Mouse (Mus musculus) forebrain, embryonic 11.5 days (tissue): ENCODE measurements around the gene Gm11172. TPM values are rescaled to one million over a fixed set of nuclear protein-coding genes. Genes with fewer than 3 reads are reported as not detected.

Experiments
- ATAC-seq: fragments of 200-750 bp; cut with Nextera tagmentation; replicated peaks from 2 replicates; pipeline ENCODE4 v1.8.0; 2017; ENCODE audit warnings: moderate TSS enrichment; ENCODE audit not compliant: low FRiP score
- DNase-seq: peaks from one replicate; pipeline ENCODE4 v3.0.0-alpha.2; 2017; ENCODE audit warnings: low spot score
- H3K27ac ChIP-seq: fragments of 300-500 bp; sonication (generic); 2 replicates; pipeline ENCODE4 v1.5.1; 2014; ENCODE audit warnings: low read depth, low read length
- H3K27me3 ChIP-seq: fragments of 300-500 bp; sonication (generic); 2 replicates; pipeline ENCODE4 v1.6.1; 2014; ENCODE audit warnings: mild to moderate bottlenecking, low read length, mixed read lengths; ENCODE audit not compliant: control insufficient read depth, insufficient read depth
- H3K36me3 ChIP-seq: fragments of 300-500 bp; sonication (generic); 2 replicates; pipeline ENCODE4 v1.6.1; 2014; ENCODE audit warnings: mild to moderate bottlenecking, low read length, moderate library complexity, mixed read lengths; ENCODE audit not compliant: control insufficient read depth, insufficient read depth
- H3K4me1 ChIP-seq: fragments of 300-500 bp; sonication (generic); replicated peaks from 2 replicates; pipeline ENCODE4 v1.6.1; 2014; ENCODE audit warnings: low read length, mixed read lengths; ENCODE audit not compliant: control insufficient read depth, insufficient read depth
- H3K4me2 ChIP-seq: fragments of 300-500 bp; sonication (generic); 2 replicates; pipeline ENCODE4 v1.6.1; 2014; ENCODE audit warnings: low read depth, mild to moderate bottlenecking, low read length, moderate library complexity, mixed read lengths; ENCODE audit not compliant: severe bottlenecking
- H3K4me3 ChIP-seq: fragments of 300-500 bp; sonication (generic); 2 replicates; pipeline ENCODE4 v1.5.1; 2014; ENCODE audit warnings: low read depth, low read length
- H3K9ac ChIP-seq: fragments of 300-500 bp; sonication (generic); 2 replicates; pipeline ENCODE4 v1.6.1; 2014; ENCODE audit warnings: low read length
- H3K9me3 ChIP-seq: fragments of 300-500 bp; sonication (generic); 2 replicates; pipeline ENCODE4 v1.6.1; 2016; ENCODE audit warnings: low read length, mixed read lengths; ENCODE audit not compliant: control insufficient read depth
- WGBS: fragments of 180-500 bp; shearing (Covaris S2); extraction: QIAGEN DNeasy Blood & Tissue Kit; methylation state at CpG from one replicate; pipeline ENCODE4 v1.1.7; 2014; 5-methylcytosine and 5-hydroxymethylcytosine counted together
- polyA plus RNA-seq: library from polyadenylated mRNA; unstranded; fragments of >200 nt; fragmentation: Nextera tagmentation; extraction: Ambion mirVana; gene quantifications from 2 replicates; pipeline ENCODE4 v1.2.1, GENCODE M21; 2014

Gene Gm11172
- polyA plus RNA-seq, 1 experiment from 2014 or later: not detected

DNA sequence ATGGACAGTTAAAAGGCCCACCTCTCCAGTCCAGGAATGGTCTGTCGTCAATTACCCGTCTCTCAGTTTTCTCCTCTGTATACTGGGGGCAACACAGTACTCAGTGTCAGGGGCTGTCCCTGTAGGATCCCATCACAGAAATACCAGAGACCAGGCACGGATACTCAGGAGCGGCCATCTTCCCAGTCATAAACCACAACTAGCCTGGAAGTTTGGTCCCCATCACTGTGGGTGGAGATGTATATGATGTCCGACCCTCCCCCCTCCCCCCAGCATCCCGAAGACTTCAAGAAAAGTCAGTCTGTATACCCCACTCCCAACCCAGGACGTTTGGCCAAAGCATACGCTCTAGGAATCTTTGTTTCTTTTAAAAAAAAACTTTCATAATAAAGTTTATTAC, 29.3 kb upstream of the Gm11172 start:
- no peaks in the 10 kb centered on the region for H3K9me3 ChIP-seq
- H3K27me3 ChIP-seq: peaks cover 16% of the 10 kb centered on the region
- no peak overlapping the region for H3K9ac ChIP-seq
- WGBS: 71% methylated on average over 8 of the region's 8 CpGs
- DNase-seq (no peak), ATAC-seq (no peak)
- peaks cover 4% of the 10 kb centered on the region; the same call in 1 of the 2 replicates for H3K4me1 ChIP-seq
- no peak overlapping the region for H3K4me2 ChIP-seq
- H3K27ac ChIP-seq: no peak overlapping the region
- no peak overlapping the region; the same call in 1 of the 2 replicates for H3K4me3 ChIP-seq
- no peaks in the 10 kb centered on the region for H3K36me3 ChIP-seq

DNA sequence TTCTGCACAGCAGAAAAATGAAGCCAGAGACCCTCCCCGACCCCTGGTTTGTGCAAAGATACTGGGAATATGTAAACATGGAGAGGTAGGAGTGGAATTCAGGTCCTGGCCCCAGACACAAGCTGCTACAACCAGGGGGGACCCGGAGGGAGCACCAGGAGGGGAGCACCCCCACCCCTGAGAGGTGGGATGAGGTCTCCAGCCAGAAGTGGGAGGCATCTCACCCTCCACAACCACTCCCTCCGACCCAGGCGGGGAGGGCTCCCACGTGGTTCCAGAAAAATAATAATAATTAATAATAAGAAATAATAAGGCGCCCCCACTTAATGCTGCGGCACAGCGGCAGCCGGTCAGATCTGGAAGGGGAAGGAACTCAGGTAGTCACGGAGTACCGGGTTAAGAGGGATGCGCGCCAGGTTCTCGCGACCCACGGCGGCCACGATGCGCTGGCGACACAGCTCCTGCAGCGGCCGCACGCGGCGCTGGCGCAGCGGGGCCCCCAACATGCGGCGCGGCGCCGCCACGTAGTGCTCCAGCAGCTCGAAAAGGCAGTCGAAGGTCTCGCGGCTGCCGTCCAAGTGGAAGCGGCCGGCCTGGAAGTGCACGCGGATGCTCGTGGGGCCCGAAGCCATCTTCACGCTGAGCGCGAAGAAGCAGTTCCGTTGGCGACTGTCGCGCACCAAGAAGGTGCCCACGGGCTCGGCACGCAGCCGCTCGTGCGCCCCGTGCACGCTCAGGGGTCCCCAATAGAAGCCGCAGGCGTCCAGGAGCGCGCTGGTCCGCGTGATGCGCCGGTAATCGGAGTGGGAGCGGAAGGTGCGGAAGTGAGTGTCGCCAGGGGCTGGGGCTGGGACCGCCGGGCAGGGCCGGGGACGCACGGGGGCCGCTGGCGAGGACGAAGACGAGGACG, 28.6 kb upstream of the Gm11172 start:
- Histone ChIP-seq H3K4me2 (peak overlapping the region; percentile 99), H3K4me3 (peak overlapping the region; percentile 61), H3K36me3 (no peaks in the 10 kb centered on the region), H3K9ac (peak overlapping the region; percentile 71), H3K9me3 (no peaks in the 10 kb centered on the region), H3K27ac (no peak overlapping the region), H3K27me3 (peaks cover 16% of the 10 kb centered on the region), H3K4me1 (peaks cover 8% of the 10 kb centered on the region; the same call in 1 of the 2 replicates)
- WGBS: 3% methylated on average over 81 of the region's 81 CpGs
- ATAC-seq: no peak; the same call in 1 of the 2 replicates
- peak; percentile 72 for DNase-seq

DNA sequence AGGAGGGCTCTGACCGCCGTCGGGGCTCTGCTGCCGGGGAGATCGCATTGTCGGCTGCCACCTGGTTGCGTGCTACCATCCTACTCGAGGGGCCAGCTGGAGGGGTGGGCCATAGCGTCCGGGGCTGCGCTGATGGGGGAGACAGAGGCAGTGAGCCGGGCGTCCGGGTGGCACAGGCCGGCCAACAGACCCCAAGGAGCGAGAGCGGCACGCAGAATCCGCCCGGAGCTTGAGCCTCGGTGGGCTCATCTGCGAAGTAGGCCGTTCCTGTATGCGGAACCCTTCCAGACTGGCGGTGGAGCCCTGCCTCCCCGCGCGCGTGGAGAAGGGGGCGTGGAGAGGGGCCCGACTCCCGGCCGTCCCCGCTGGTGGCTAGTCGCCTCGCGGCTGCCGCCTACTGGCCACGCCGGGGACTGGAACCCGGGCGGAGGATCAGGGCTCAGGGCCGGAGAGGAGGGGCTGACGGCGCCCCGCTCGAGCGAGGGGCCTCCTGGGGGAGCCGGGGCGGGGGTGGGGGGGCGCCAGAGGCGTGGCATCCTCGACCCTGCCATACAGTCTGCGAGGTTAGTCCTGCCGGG, 27.8 kb upstream of the Gm11172 start:
- Histone ChIP-seq H3K27ac (peak overlapping the region; percentile 71; the same call in 1 of the 2 replicates), H3K9me3 (no peaks in the 10 kb centered on the region), H3K27me3 (peaks cover 16% of the 10 kb centered on the region), H3K4me3 (peak overlapping the region; percentile 61), H3K4me1 (peaks cover 9% of the 10 kb centered on the region; the same call in 1 of the 2 replicates), H3K4me2 (peak overlapping the region; percentile 99), H3K36me3 (no peaks in the 10 kb centered on the region), H3K9ac (peak overlapping the region; percentile 71)
- DNase-seq: peak; percentile 98
- 0% methylated on average over 48 of the region's 55 CpGs for WGBS
- peak; percentile 82 for ATAC-seq

GRCm38 (mm10) chr16:10785371-10786231, 27.1 kb upstream of the Gm11172 start, which contains the start of gene Socs1:
Gene Socs1 (minus strand): TSS chr16:10785536.
- H3K4me1 ChIP-seq: peaks cover 9% of the 10 kb centered on the region; the same call in 1 of the 2 replicates
- under 1% methylated on average over 55 of the region's 59 CpGs for WGBS
- peak; percentile 95 for DNase-seq

DNA sequence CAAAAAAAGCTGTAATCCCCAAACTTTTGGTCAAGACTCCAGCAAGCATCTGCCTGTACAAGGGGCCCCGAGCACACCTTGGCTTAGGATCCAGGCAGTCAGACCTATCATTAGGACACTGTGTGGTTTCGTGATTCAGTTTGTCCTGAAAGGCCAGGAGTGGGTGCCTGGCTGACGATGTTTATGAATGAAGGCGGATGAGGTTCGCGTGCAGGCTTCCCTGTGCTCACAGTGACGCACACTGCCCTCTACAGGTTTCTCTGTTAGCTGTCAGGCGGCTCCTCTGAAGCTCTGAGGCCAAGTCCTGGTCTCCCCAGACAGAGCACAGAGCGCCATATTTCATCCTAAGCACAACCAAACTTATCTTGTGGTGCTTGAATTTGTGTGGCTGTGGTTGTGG, 26.4 kb upstream of the Gm11172 start:
- WGBS: 2% methylated on average over 9 of the region's 9 CpGs
- peak; percentile 90 for DNase-seq
- Histone ChIP-seq H3K36me3 (no peaks in the 10 kb centered on the region), H3K4me2 (peak overlapping the region; percentile 99), H3K9me3 (no peaks in the 10 kb centered on the region), H3K4me1 (peaks cover 9% of the 10 kb centered on the region; the same call in 1 of the 2 replicates), H3K27me3 (peaks cover 16% of the 10 kb centered on the region), H3K4me3 (peak overlapping the region; percentile 61), H3K27ac (peak overlapping the region; percentile 71), H3K9ac (peak overlapping the region; percentile 71)
- ATAC-seq: peak; percentile 45

More at GRCm38 (mm10) chr16:10785371-10786231, 27.1 kb upstream of the Gm11172 start, which contains the start of gene Socs1:
- H3K9ac ChIP-seq: peak within 1 kb of the TSS; percentile 71
- no peaks in the 10 kb centered on the region for H3K36me3 ChIP-seq
- no peaks in the 10 kb centered on the region for H3K9me3 ChIP-seq
- peak within 1 kb of the TSS; percentile 99 for H3K4me2 ChIP-seq
- ATAC-seq: peak; percentile 86
- H3K4me3 ChIP-seq: peak within 1 kb of the TSS; percentile 61
- peaks cover 16% of the 10 kb centered on the region for H3K27me3 ChIP-seq
- peak within 1 kb of the TSS; percentile 71 for H3K27ac ChIP-seq

DNA sequence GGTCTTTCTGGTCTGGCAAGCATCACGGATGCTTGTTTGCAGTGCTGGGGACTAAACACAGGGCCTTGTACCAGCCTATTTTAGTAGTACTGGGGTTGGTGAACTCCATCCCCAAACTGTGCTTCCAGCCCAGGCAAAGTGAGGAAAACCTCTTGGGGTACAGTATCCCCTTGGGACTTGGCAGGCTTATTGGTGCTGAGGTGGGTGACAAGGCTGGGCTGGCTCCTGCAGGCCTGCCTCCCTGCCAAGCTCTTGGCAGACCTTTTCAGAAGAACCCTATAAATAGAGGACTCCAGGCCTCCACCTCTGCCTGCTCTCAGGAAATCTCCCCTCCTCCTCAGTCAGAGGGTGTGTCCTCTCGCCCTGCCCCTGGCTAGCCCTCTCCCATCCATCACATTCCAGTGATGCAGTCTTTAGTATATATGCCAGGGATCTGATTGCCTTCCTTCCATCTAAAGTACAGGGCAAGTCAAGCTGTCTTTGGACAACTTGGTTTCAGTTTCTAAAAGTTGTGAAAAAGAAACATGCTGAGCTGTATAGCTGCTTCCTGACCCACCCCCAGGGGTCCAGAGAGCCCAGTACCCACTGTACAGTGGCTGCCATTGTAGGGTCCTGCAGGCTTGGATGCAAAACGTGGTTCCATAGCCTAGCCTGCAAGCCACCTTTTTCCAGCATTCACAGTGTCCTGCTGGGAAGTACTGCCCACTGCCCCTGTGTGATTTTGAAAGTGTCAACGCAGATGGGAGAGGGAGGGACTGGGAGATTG, 25.8 kb upstream of the Gm11172 start:
- Histone ChIP-seq H3K36me3 (no peaks in the 10 kb centered on the region), H3K27ac (no peak overlapping the region), H3K4me3 (no peak overlapping the region), H3K4me2 (peak overlapping the region; percentile 99; the same call in 1 of the 2 replicates), H3K27me3 (peaks cover 16% of the 10 kb centered on the region), H3K9ac (no peak overlapping the region), H3K9me3 (no peaks in the 10 kb centered on the region), H3K4me1 (peaks cover 9% of the 10 kb centered on the region; the same call in 1 of the 2 replicates)
- no peak for ATAC-seq
- no peak for DNase-seq
- WGBS: 66% methylated on average over 4 of the region's 4 CpGs

DNA sequence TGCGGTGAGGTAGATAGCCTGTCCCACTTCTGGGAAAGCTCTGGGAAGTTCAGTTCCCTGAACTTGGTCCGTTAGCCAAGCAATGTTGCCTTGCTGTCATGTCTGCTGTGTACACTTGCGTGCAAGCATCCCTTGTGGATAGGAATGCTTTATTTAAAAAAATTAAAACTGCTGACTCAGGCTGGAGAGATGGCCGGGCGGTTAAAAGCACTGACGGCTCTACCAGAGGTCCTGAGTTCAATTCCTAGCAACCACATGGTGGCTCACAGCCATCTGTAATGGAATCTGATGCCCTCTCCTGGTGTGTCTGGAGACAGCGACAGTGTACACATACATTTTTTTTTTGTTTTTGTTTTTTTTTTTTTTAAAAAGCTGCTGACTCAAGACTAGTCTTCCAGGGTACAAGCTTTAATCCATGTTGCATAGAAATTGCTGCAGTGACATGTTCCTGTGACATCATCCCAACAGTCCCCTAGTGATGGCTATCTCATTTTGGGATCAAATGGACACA, 25.1 kb upstream of the Gm11172 start:
- DNase-seq: no peak
- Histone ChIP-seq H3K4me3 (no peak overlapping the region), H3K9ac (no peak overlapping the region), H3K36me3 (no peaks in the 10 kb centered on the region), H3K27ac (no peak overlapping the region), H3K9me3 (no peaks in the 10 kb centered on the region), H3K4me2 (no peak overlapping the region), H3K27me3 (peaks cover 14% of the 10 kb centered on the region), H3K4me1 (peaks cover 5% of the 10 kb centered on the region; the same call in 1 of the 2 replicates)
- 87% methylated on average over 7 of the region's 7 CpGs for WGBS
- ATAC-seq: no peak
